Mouse (Mus musculus): Measurements from ENCODE around the gene Glb1l2.

GRCm38 (mm10) chr9:26762477-26762876, 43.8 kb downstream of the Glb1l2 start:
- TF ChIP-seq POLR2A (IDR thresholded peaks at IDR 0.05; ENCODE audit: low read depth, low read length) (no peak), CTCF (IDR thresholded peaks at IDR 0.05; ENCODE audit: borderline replicate concordance, insufficient read depth, low read length) (no peak)

Data from embryonic fibroblast, embryonic 13.5 days (primary cell).